Mouse (Mus musculus) adrenal gland, postnatal 4 days (tissue): Measurements from ENCODE around the gene Orai3. TPM values are rescaled to one million over a fixed set of nuclear protein-coding genes. Genes with fewer than 3 reads are reported as not detected.

Source experiments
- DNase-seq, 2 experiments: peaks; one replicate each; pipeline ENCODE4 v3.0.0; 2021 to 2022; ENCODE audit warnings: low spot score in 2 of 2, mixed read lengths in 2 of 2
- total RNA-seq, 2 experiments: library from RNA; stranded (reverse); gene quantifications; 2 replicates each; pipeline ENCODE4 v1.2.3; 2021

Orai3 gene
- total RNA-seq, 2 experiments from 2014 or later, result 26.7 to 28.9 TPM

DNA sequence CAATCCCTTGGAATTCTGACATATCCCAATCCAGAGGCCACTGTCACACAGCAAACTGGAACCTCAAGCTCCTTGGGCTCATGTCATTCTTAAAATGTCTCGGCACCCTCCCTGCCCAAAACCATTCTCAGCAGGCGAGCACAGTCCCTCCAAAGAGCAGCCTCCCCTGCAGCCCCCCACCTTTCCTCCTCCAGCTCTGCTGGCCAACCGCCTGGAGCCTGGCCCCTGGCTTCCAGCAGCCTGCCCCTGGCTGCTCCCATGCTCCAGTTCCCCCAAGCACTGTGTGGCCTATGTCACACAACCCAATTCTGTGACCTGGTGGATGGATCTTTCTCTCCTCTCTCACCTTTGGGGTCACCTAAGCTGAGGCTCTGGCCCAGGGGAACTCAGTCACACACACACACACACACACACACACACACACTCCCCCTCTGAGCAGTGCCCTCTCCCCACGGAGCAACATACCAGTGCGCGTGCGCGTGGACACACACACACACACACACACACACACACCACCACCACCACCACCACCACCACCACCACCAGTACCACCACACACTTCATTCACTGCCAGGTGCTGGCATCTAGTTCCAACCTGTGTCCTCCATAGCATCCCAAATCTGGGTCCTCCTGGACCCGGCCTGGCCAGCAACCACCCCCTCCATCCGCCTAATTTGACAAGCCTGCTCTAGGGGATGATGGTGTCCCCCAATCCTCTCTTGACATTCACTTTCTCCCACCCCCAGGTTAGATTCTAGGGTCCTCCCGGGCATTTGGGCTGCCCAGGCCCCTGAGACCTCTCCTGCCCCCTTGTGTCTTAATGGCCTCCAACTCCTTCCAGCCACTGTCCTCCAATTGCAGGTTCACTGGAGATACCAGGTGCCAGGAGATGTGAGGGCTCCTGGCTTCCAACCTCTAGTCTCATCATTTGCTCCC lies 53.9 kb downstream of the Orai3 start:
- no peak for DNase-seq

- no peak for DNase-seq
These were observed 54.7 kb downstream of the Orai3 start, which contains the start of the genes Stx4a and Stx1b for GRCm38 (mm10) chr7:127824176-127824871. Stx4a (plus strand) TSS chr7:127824294. Stx1b (minus strand) TSS chr7:127824549.

Other genes with a start within 250 kb of the Orai3 start
- not detected for gene Tmem265, start 208.4 kb upstream of the Orai3 start, total RNA-seq
- 10 to 100 TPM; 49.3 to 60.9 TPM for gene Phkg2, start 196.5 kb upstream of the Orai3 start, total RNA-seq
- 10 to 100 TPM; 11.9 to 13.5 TPM for gene Ccdc189, start 181.2 kb upstream of the Orai3 start, total RNA-seq
- gene Rnf40, start 181.0 kb upstream of the Orai3 start, total RNA-seq, result 10 to 100 TPM; 85.1 to 89.5 TPM
- 10 to 100 TPM; 29.4 to 31.6 TPM for gene Zfp629, start 154.0 kb upstream of the Orai3 start, total RNA-seq
- 100 to 1,000 TPM; 129 to 135 TPM for gene Bcl7c, start 60.9 kb upstream of the Orai3 start, total RNA-seq
- gene Ctf1, start 57.1 kb upstream of the Orai3 start, total RNA-seq, result 1 to 10 TPM; 5.2 to 5.4 TPM
- not detected for gene Ctf2, start 37.6 kb upstream of the Orai3 start, total RNA-seq
- gene Fbxl19, start 25.3 kb upstream of the Orai3 start, total RNA-seq, result 10 to 100 TPM; 24.6 to 26.0 TPM
- 10 to 100 TPM; 63.9 to 64.9 TPM for gene Setd1a, start 6.9 kb downstream of the Orai3 start, total RNA-seq
- 1 to 10 TPM; 6.2 to 8.1 TPM for gene Gm49388, start 15.8 kb downstream of the Orai3 start, total RNA-seq
- 10 to 100 TPM; 36.9 to 49.1 TPM for gene Hsd3b7, start 30.8 kb downstream of the Orai3 start, total RNA-seq
- gene Stx4a, start 54.5 kb downstream of the Orai3 start, total RNA-seq, result 100 to 1,000 TPM; 101 to 106 TPM
- 10 to 100 TPM; 11.8 to 12.2 TPM for gene Stx1b, start 54.7 kb downstream of the Orai3 start, total RNA-seq
- gene Zfp646, start 106.4 kb downstream of the Orai3 start, total RNA-seq, result 10 to 100 TPM; 50.2 to 55.8 TPM
- 10 to 100 TPM; 13.4 to 13.7 TPM for gene Zfp668, start 107.0 kb downstream of the Orai3 start, total RNA-seq
- gene Prss53, start 121.2 kb downstream of the Orai3 start, total RNA-seq, result 1 to 10 TPM in 1 of 2 experiments, under 1 TPM in 1; 0.87 to 2.9 TPM
- gene Gm21974, start 125.6 kb downstream of the Orai3 start, total RNA-seq, result not detected
- 10 to 100 TPM; 71.8 to 93.6 TPM for gene Vkorc1, start 125.8 kb downstream of the Orai3 start, total RNA-seq
- 100 to 1,000 TPM; 105 to 112 TPM for gene Bckdk, start 134.3 kb downstream of the Orai3 start, total RNA-seq
- 10 to 100 TPM; 27.5 to 30.8 TPM for gene Kat8, start 142.7 kb downstream of the Orai3 start, total RNA-seq
- gene Prss8, start 160.3 kb downstream of the Orai3 start, total RNA-seq, result 10 to 100 TPM in 1 of 2 experiments, 1 to 10 TPM in 1; 1.2 to 13.9 TPM
- 1 to 10 TPM; 6.4 to 8.1 TPM for gene Prss36, start 176.9 kb downstream of the Orai3 start, total RNA-seq
- 100 to 1,000 TPM; 555 to 559 TPM for gene Fus, start 197.6 kb downstream of the Orai3 start, total RNA-seq
- 10 to 100 TPM; 14.7 to 15.3 TPM for gene Pycard, start 224.1 kb downstream of the Orai3 start, total RNA-seq
- 1 to 10 TPM; 3.4 to 8.6 TPM for gene Trim72, start 234.1 kb downstream of the Orai3 start, total RNA-seq